Mouse (Mus musculus) spleen, adult 2 months (tissue): ENCODE data around the gene Lpcat4. TPM values are rescaled to one million over a fixed set of nuclear protein-coding genes. Genes with fewer than 3 reads are reported as not detected.
A peak's percentile ranks its signal among the peaks of the same experiment; 100 is the strongest.
"Not testable (repeated sequence)": the region's sequence is repeated elsewhere in the genome, so short reads cannot be mapped to it uniquely, and the experiment has no call there.

Experiments
- DNase-seq, 2 experiments: peaks; one replicate each; pipeline versions ENCODE4 v3.0.0 to v3.0.0-alpha.2; 2012 to 2021; ENCODE audit warnings: low spot score in 2 of 2, low read depth in 1 of 2
- H3K27ac ChIP-seq: fragments of 200-500 bp; 2 replicates; pipeline ENCODE4 v1.5.1; 2012; ENCODE audit warnings: low read length, inconsistent platforms; ENCODE audit not compliant: insufficient read depth
- H3K27me3 ChIP-seq: fragments of 200-500 bp; 2 replicates; pipeline ENCODE4 v1.6.1; 2012; ENCODE audit warnings: mild to moderate bottlenecking, moderate library complexity, low read length, inconsistent platforms; ENCODE audit not compliant: control insufficient read depth, insufficient read depth
- H3K36me3 ChIP-seq: fragments of 200-500 bp; 2 replicates; pipeline ENCODE4 v1.6.1; 2012; ENCODE audit warnings: mild to moderate bottlenecking, low read length, inconsistent platforms; ENCODE audit not compliant: control insufficient read depth, insufficient read depth
- H3K4me1 ChIP-seq: fragments of 200-500 bp; 2 replicates; pipeline ENCODE4 v1.6.1; 2011; ENCODE audit warnings: inconsistent platforms; ENCODE audit not compliant: control insufficient read depth, insufficient read depth, insufficient read length
- H3K4me3 ChIP-seq: fragments of 200-500 bp; 2 replicates; pipeline ENCODE4 v1.5.1; 2011; ENCODE audit warnings: mild to moderate bottlenecking, inconsistent platforms; ENCODE audit not compliant: insufficient read depth, insufficient read length; ENCODE audit errors: extremely low read depth
- CTCF ChIP-seq: fragments of 200-500 bp; IDR thresholded peaks from 2 replicates; pipeline ENCODE4 v1.5.1; 2011; ENCODE audit warnings: mild to moderate bottlenecking, inconsistent platforms; ENCODE audit not compliant: insufficient read depth, insufficient read length, insufficient replicate concordance; ENCODE audit errors: extremely low read depth
- POLR2A ChIP-seq: fragments of 200-500 bp; IDR thresholded peaks from 2 replicates; pipeline ENCODE4 v1.6.1; 2011; ENCODE audit warnings: low read depth, low read length, inconsistent platforms
- WGBS: fragments of 180-500 bp; shearing (Covaris S2); methylation state at CpG from one replicate; pipeline ENCODE4 v1.1.7; 2018; 5-methylcytosine and 5-hydroxymethylcytosine counted together
- polyA plus RNA-seq: library from polyadenylated mRNA; depleted of rRNA; stranded (reverse); fragments of >200 nt; gene quantifications from 2 replicates; pipeline ENCODE4 v1.2.3, GENCODE M21; 2012; rRNA removed

The Lpcat4 gene
- polyA plus RNA-seq, 1 experiment: 44.6 TPM

DNA sequence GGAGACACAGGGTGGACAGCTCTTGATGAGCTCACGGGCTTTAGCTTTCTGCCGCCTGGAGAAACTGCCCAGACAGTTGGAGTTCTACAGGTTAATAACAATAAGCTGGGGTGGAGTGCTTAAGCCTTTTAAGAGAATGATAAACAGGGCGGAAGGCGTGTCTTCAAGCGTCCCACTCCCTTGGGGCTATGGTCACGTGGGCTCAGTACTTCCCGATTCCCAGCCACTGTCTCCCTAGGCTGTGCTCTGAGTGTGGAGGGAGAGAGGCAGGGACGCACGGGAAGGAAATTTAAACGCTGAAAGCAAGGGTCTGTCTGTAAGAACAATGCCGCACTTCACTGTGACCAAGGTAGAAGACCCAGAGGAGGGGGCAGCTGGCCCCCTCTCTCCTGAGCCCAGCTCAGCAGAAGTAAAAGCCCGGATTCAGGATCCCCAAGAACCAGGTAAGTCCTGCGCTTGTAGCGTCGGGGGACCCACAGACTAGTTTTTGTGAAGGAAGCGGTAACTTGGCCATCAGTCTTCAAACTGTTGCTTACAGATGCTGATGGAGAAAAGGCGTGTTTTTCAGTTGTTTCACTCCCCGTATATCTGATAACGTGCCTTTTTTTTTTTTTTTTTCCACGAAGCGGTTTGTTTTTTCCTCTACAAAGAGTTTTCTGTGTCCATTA lies 45.2 kb downstream of the Lpcat4 start:
- H3K4me3 ChIP-seq: peak overlapping the region; percentile 20; the same call in 1 of the 2 replicates
- DNase-seq: no peak
- TF ChIP-seq CTCF (no peak), POLR2A (no peak)
- 36% methylated on average over 21 of the region's 21 CpGs for WGBS
- peaks cover 10% of the 10 kb centered on the region for H3K4me1 ChIP-seq
- no peaks in the 10 kb centered on the region for H3K36me3 ChIP-seq
- no peaks in the 10 kb centered on the region for H3K27me3 ChIP-seq
- peak overlapping the region; percentile 2; the same call in 1 of the 2 replicates for H3K27ac ChIP-seq

DNA sequence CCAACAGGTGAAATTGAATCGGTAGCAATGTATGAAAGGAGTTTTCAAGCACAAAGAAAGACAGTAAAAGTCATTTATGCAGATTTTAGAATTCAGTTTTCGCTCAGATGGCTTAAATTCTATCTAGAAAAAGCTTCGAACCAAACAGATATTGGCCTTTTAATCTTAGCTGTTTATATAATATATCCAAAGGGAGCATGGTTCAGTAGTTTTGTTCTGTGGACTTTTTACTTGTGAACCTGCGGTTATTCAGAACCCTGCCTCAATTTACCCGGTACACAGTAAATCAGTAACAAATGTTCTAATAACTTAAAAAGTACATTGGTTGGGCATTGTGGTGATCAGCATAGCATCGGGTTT lies 45.7 kb downstream of the Lpcat4 start:
- TF ChIP-seq CTCF (no peak), POLR2A (no peak)
- WGBS: 70% methylated on average over 6 of the region's 6 CpGs
- H3K27ac ChIP-seq: no peak overlapping the region
- no peaks in the 10 kb centered on the region for H3K36me3 ChIP-seq
- H3K27me3 ChIP-seq: no peaks in the 10 kb centered on the region
- peaks cover 10% of the 10 kb centered on the region for H3K4me1 ChIP-seq
- no peak overlapping the region for H3K4me3 ChIP-seq
- no peak for DNase-seq

DNA sequence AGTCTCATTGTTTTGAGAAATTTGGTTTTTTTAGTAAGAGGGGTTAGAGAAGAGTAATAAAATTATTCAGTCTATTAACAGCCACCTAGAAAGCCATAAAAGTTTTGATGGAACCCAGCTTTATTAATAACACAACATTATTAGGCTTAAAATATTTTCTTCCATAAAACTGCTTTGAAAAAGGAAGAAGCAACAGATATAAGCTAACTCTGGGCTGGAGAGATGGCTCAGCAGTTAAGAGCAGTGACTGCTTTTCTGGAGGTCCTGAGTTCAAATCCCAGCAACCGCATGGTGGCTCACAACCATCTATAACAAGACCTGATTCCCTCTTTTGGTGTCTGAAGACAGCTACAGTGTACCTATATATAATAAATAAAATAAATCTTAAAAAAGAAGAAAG lies 46.8 kb downstream of the Lpcat4 start:
- H3K27me3 ChIP-seq, DNase-seq, H3K4me3 ChIP-seq, H3K36me3 ChIP-seq, H3K27ac ChIP-seq, H3K4me1 ChIP-seq: not testable (repeated sequence)
- WGBS: 93% methylated on average over 1 of the region's 1 CpGs

DNA sequence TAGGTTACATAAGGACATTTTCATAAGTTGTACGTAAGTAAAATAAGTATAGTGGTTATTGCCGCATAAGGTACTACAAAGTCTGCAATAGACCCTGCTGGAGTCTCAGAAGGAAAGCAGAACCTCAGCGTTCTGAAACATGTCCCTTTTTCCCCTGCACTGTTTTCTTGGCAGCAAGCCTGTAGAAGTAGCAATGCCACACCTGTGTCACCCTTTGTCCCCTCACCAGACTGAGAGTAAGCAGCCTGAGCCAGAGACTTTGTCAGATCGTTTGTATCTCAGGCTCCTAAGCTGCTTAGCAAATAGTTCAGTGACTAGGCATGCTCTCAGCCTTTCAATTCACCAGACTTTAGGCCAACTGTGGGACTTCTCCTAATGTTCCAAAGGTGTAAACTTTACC lies 47.8 kb downstream of the Lpcat4 start:
- DNase-seq: no peak
- TF ChIP-seq POLR2A: no peak
- TF ChIP-seq CTCF: no peak
- Histone ChIP-seq H3K36me3 (no peaks in the 10 kb centered on the region), H3K4me1 (peaks cover 10% of the 10 kb centered on the region), H3K4me3 (no peak overlapping the region), H3K27ac (no peak overlapping the region), H3K27me3 (no peaks in the 10 kb centered on the region)
- WGBS: 48% methylated on average over 4 of the region's 4 CpGs

DNA sequence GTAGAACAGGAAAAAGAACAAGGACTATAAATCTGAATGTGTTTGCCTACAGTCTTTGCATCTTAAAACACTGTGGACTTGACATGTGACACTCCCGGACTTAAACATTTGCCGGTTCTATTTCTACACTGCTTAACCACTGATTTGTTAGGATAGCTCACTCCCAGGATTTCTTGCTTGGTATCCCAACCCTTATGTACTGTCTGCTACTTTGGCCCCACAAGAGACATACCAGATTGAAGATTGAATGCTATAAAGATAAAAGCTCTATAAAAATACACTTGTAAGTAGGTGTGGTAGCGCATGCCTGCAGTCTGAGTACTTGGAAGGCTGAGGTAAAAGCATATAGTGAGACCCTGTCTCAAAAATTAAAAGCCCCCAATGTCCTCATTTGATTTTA lies 50.2 kb downstream of the Lpcat4 start:
- peaks cover 4% of the 10 kb centered on the region; the same call in 1 of the 2 replicates for H3K4me1 ChIP-seq
- WGBS: 94% methylated on average over 3 of the region's 3 CpGs
- H3K27ac ChIP-seq: no peak overlapping the region
- no peaks in the 10 kb centered on the region for H3K27me3 ChIP-seq
- no peak overlapping the region for H3K4me3 ChIP-seq
- no peak for DNase-seq
- no peak for TF ChIP-seq POLR2A
- no peak for TF ChIP-seq CTCF
- H3K36me3 ChIP-seq: no peaks in the 10 kb centered on the region

DNA sequence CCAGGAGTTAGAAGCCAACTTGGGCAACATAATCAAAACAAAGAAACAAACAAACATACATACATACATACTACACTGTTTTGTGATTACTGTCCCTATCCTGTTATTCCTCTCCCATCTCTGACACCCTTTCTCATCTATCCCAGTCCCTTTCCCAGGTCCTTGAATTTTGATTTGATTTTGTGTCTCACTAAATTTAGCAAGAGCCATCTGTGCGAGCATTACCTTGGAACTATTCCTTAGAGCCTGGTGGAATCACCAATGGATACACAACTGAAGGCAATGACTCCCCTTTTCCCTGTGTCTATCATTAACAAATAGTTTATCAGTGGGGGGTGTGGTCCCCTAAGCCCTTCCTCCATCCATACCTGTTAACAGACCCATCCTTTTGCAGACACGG lies 53.6 kb downstream of the Lpcat4 start:
- Histone ChIP-seq H3K27ac (no peak overlapping the region), H3K4me1 (peaks cover 1% of the 10 kb centered on the region; the same call in 1 of the 2 replicates), H3K36me3 (peaks cover 5% of the 10 kb centered on the region; the same call in 1 of the 2 replicates), H3K4me3 (no peak overlapping the region), H3K27me3 (no peaks in the 10 kb centered on the region)
- 88% methylated on average over 2 of the region's 2 CpGs for WGBS
- TF ChIP-seq POLR2A (no peak), CTCF (no peak)
- DNase-seq: no peak

DNA sequence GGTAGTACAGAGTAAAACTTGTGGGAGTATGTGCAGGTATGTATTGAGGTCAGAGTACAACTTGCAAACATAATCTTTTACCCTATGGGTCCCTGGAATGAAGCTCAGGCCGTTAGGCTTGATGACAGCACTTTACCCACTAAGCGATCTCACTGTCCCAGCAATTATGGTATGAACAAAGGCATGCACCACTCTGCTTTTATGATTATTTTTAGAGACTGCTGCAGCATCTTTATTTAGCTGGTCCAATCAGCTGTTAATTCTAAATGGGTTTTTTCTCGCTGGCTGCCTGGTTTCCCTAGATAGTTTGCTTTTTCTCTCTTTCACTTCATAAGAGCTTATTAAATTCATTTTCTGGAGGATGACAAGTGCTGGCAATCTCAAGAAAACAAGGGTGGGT lies 56.9 kb downstream of the Lpcat4 start:
- WGBS: 96% methylated on average over 3 of the region's 3 CpGs
- TF ChIP-seq POLR2A (no peak), CTCF (no peak)
- H3K36me3 ChIP-seq: peaks cover 5% of the 10 kb centered on the region; the same call in 1 of the 2 replicates

More for the DNA sequence above, 56.9 kb downstream of the Lpcat4 start:
- DNase-seq: no peak
- Histone ChIP-seq H3K4me1 (no peaks in the 10 kb centered on the region), H3K4me3 (no peak overlapping the region), H3K27me3 (no peaks in the 10 kb centered on the region), H3K27ac (no peak overlapping the region)

Other genes with a start within 250 kb of the Lpcat4 start
- gene Olfr1309, start 249.2 kb upstream of the Lpcat4 start, polyA plus RNA-seq: not detected in 2 replicates
- gene Olfr1310, start 226.8 kb upstream of the Lpcat4 start, polyA plus RNA-seq: not detected in 2 replicates
- not detected in 2 replicates for gene Olfr1311, start 215.1 kb upstream of the Lpcat4 start, polyA plus RNA-seq
- gene Olfr1312, start 189.2 kb upstream of the Lpcat4 start, polyA plus RNA-seq: not detected in 2 replicates
- not detected in 2 replicates for gene Olfr1313, start 161.6 kb upstream of the Lpcat4 start, polyA plus RNA-seq
- not detected in 2 replicates for gene Olfr1314, start 142.7 kb upstream of the Lpcat4 start, polyA plus RNA-seq
- gene Olfr1315-ps1, start 124.0 kb upstream of the Lpcat4 start, polyA plus RNA-seq: not detected in 2 replicates
- gene Olfr1316, start 104.5 kb upstream of the Lpcat4 start, polyA plus RNA-seq: not detected in 2 replicates
- gene Olfr1317, start 99.1 kb upstream of the Lpcat4 start, polyA plus RNA-seq: not detected in 2 replicates
- gene Olfr1318, start 85.3 kb upstream of the Lpcat4 start, polyA plus RNA-seq: not detected in 2 replicates
- not detected in 2 replicates for gene Nutm1, start 19.8 kb downstream of the Lpcat4 start, polyA plus RNA-seq
- gene Nop10, start 22.5 kb downstream of the Lpcat4 start, polyA plus RNA-seq: 42.0 and 47.2 TPM in 2 replicates
- 58.0 and 74.0 TPM in 2 replicates for gene Slc12a6, start 26.4 kb downstream of the Lpcat4 start, polyA plus RNA-seq
- gene Gm21985, start 26.8 kb downstream of the Lpcat4 start, polyA plus RNA-seq: not detected in 2 replicates
- 28.6 and 32.5 TPM in 2 replicates for gene Emc4, start 128.6 kb downstream of the Lpcat4 start, polyA plus RNA-seq
- gene Katnbl1, start 139.7 kb downstream of the Lpcat4 start, polyA plus RNA-seq: 0.57 and 0.58 TPM in 2 replicates
- 2.5 and 2.9 TPM in 2 replicates for gene Emc7, start 215.5 kb downstream of the Lpcat4 start, polyA plus RNA-seq
- gene Chrm5, start 241.3 kb downstream of the Lpcat4 start, polyA plus RNA-seq: not detected in 2 replicates